Mouse (Mus musculus) olfactory bulb, adult 2 months (tissue): ENCODE results near the gene Ntn4. TPM values are rescaled to one million over a fixed set of nuclear protein-coding genes. Genes with fewer than 3 reads are reported as not detected.
"Not testable (repeated sequence)": the region's sequence is repeated elsewhere in the genome, so short reads cannot be mapped to it uniquely, and the experiment has no call there.

ENCODE experiments used
- H3K27ac ChIP-seq: fragments of 200-500 bp; 2 replicates; pipeline ENCODE4 v1.5.1; 2012; ENCODE audit warnings: low read depth, low read length; ENCODE audit not compliant: insufficient read depth
- H3K4me1 ChIP-seq: fragments of 200-500 bp; 2 replicates; pipeline ENCODE4 v1.6.1; 2012; ENCODE audit warnings: low read length; ENCODE audit not compliant: control insufficient read depth, insufficient read depth
- H3K4me3 ChIP-seq: fragments of 200-500 bp; 2 replicates; pipeline ENCODE4 v1.5.1; 2012; ENCODE audit warnings: mild to moderate bottlenecking, low read depth, low read length, moderate library complexity; ENCODE audit not compliant: insufficient read depth
- CTCF ChIP-seq: fragments of 200-500 bp; IDR thresholded peaks from 2 replicates; pipeline ENCODE4 v1.5.1; 2012; ENCODE audit warnings: low read depth, mild to moderate bottlenecking, low read length, moderate library complexity; ENCODE audit not compliant: insufficient read depth
- POLR2A ChIP-seq: fragments of 200-500 bp; IDR thresholded peaks from 2 replicates; pipeline ENCODE4 v1.6.1; 2012; ENCODE audit warnings: mild to moderate bottlenecking, low read depth, low read length, moderate library complexity; ENCODE audit not compliant: insufficient read depth
- WGBS: fragments of 180-500 bp; shearing (Covaris S2); methylation state at CpG from one replicate; pipeline ENCODE4 v1.1.7; 2018; 5-methylcytosine and 5-hydroxymethylcytosine counted together
- polyA plus RNA-seq: library from polyadenylated mRNA; stranded (reverse); fragments of >200 nt; gene quantifications from 2 replicates; pipeline ENCODE4 v1.2.4, GENCODE M21; 2012; ENCODE audit warnings: low replicate concordance; ENCODE audit not compliant: missing spikeins, insufficient read depth, insufficient read length

Ntn4 gene
- polyA plus RNA-seq, 1 experiment = not detected

DNA sequence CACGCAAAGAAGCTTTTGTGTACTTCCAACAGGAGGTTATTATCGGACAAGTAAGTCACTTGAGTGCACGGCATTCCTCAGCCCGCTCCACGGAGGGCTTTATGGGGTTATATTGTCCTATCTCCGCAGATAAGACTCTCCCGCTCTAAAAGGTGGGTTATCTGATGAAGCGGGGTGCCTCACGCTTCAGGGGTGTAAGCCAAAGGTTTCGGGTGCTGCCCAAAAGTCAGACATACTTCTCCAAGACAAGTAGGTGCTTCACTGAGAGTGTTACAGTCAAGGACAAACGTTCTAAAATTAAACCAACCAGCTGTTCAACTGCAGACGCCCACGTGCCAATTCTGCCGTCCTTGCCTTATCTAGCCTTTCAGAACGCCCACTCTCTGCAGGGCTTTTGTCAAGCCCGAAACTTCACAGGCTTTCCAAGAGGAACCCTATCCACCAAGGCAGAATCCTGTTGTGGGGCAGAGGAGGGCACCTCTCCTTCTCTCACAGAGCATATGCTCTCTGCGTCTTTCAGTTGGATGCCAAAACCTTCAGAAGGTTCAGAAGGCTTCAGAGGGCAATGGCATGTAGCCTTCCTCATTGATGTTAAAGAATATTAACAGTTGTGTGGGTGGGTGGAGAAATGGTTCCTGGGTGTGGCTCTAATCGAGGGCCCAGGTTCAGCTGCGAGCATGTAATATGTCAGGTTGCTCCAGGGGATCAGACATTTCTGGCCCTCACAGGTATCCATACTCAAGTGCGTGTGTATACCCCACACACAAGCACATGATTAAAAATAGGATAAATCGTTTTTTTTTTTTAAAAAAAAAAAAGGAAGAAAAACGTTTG lies 32.4 kb downstream of the Ntn4 start:
- 39% methylated on average over 22 of the region's 22 CpGs for WGBS
- H3K27ac ChIP-seq = peak overlapping the region; percentile 93
- H3K4me1 ChIP-seq = peaks cover 15% of the 10 kb centered on the region
- TF ChIP-seq CTCF = no peak
- TF ChIP-seq POLR2A = no peak
- no peak overlapping the region for H3K4me3 ChIP-seq

DNA sequence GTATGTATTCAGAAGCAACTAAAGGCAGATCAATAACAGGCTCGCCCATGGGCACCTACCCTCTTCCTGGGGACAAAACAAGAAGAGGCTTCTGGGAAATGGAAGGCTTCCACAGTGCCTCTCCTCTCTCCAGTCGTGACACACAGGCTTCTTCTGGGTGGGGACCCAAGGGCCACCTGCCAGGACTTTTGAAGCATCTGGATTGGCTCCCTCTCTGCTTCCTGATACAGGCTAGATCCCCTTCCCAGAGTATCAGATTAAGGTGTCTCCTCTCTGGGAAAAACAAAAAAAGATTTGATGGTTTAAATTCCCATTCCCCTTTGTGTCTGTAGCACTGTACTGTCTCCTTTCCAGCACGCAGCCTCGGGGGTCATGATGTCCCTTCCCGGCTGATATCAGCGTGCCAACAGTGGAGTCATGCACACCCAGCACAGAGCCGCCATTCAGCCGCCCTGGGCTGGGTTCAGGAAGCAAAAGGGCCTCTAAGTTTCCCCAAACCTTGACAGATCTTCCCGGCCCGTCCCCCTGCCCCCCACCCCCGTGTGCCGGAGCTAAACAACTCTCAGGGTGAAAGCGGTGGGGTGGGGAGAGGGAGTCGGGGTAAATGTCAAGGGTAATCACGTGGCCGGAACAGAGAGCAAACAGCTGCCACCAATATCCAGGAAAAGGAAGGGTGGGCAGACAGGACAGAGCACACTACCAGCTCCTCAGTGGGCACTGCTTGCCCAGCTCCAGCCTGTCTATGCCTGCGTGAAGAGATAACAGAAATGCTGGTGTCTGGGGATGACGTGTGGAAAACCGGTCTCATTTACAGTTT lies 38.9 kb downstream of the Ntn4 start:
- peaks cover 13% of the 10 kb centered on the region for H3K4me1 ChIP-seq
- H3K4me3 ChIP-seq = no peak overlapping the region
- H3K27ac ChIP-seq = 0 out of 2 replicates have a peak overlapping the region, but pooled peaks have one; percentile 13
- WGBS = 28% methylated on average over 19 of the region's 19 CpGs
- TF ChIP-seq CTCF (no peak), POLR2A (no peak)

DNA sequence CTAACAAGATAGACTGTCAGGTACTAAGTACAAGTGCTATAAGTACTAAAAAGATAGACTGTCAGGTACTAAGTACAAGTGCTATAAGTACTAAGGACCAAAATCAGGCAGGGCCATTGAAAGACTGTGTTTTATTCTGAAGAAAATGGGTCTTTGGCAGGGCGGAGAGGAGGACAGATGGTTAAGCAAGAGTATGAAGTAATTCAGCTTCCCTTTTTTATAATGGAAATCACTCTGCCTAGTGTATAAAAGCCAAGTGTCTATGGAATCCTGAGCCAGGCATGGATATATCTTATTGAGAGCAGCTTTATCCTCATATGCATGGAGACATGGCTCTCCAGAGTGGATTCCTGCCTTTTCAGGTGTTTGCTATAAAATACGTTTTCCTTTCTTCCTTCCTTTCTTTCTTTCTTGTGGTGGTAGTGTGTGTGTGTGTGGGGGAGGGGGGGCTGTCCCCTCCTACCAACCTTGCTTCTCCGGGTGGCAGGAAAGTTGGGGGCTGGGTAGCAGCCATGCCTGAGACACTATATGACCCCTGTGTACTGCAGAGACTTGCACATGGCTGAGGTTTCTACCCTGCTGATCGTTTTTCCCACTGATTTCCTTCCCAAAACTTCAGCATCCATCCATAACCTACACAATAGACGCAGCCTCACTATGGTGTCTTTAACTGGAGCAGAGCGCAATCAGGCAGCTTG lies 40.3 kb downstream of the Ntn4 start:
- no peak overlapping the region for H3K27ac ChIP-seq
- peaks cover 13% of the 10 kb centered on the region for H3K4me1 ChIP-seq
- 63% methylated on average over 6 of the region's 6 CpGs for WGBS
- no peak overlapping the region for H3K4me3 ChIP-seq
- no peak for TF ChIP-seq POLR2A
- TF ChIP-seq CTCF = no peak

DNA sequence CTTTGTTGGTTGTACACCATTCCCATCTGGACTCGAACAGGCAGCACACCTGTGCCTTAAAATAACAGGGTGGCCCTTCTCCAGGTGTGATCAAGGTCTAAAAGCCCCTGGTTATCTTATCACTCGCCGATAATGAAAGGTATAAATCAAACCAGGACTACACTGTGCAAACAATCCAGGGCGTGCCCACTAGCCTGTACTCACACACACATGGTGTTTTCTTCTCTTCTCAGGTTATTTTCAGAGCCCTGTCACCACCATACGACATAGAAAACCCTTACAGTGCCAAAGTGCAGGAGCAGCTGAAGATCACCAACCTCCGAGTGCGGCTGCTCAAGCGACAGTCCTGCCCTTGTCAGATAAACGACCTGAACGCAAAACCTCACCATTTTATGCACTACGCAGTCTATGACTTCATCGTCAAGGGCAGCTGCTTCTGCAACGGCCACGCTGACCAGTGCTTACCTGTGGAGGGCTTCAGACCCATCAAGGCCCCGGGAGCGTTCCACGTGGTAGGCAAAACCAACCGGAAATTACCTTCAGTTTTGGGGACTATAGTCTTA lies 41.8 kb downstream of the Ntn4 start:
- Histone ChIP-seq H3K4me1 (peaks cover 13% of the 10 kb centered on the region), H3K27ac (no peak overlapping the region), H3K4me3 (no peak overlapping the region)
- WGBS = 91% methylated on average over 18 of the region's 18 CpGs
- TF ChIP-seq POLR2A (no peak), CTCF (no peak)

- 92% methylated on average over 7 of the region's 7 CpGs for WGBS
- H3K4me3 ChIP-seq = no peak overlapping the region
- H3K4me1 ChIP-seq = peaks cover 13% of the 10 kb centered on the region
- no peak overlapping the region for H3K27ac ChIP-seq
- TF ChIP-seq CTCF = no peak
- no peak for TF ChIP-seq POLR2A
Observed at GRCm38 (mm10) chr10:93683185-93683584, 42.7 kb downstream of the Ntn4 start.

- Histone ChIP-seq H3K27ac (no peak overlapping the region), H3K4me1 (peaks cover 14% of the 10 kb centered on the region), H3K4me3 (no peak overlapping the region)
- 92% methylated on average over 4 of the region's 4 CpGs for WGBS
- TF ChIP-seq POLR2A = no peak
- no peak for TF ChIP-seq CTCF
Observed at GRCm38 (mm10) chr10:93683896-93684295, 43.4 kb downstream of the Ntn4 start.

DNA sequence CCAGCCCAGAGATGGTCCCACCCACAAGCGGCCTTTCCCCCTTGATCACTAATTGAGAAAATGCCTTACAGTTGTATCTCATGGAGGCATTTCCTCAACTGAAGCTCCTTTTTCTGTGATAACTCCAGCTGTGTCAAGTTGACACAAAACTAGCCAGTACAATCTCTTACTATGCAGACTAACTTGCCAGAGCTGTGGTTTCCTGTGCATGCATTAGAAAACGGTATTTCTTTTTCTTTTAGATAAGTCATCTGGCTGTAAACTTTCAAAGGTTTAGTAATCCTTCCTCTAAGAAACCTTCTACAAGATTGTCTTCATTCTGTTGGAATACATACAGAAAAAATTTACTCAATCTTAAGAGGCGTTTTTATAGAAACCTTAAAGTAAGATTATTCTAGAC lies 44.9 kb downstream of the Ntn4 start:
- H3K4me1 ChIP-seq, H3K27ac ChIP-seq, H3K4me3 ChIP-seq: not testable (repeated sequence)
- 92% methylated on average over 3 of the region's 3 CpGs for WGBS

GRCm38 (mm10) chr10:93686579-93686978 lies 46.1 kb downstream of the Ntn4 start:
- 97% methylated on average over 6 of the region's 6 CpGs for WGBS
- H3K4me1 ChIP-seq = 0 out of 2 replicates have a peak, but pooled peaks cover 3% of the 10 kb centered on the region
- no peak overlapping the region for H3K4me3 ChIP-seq
- TF ChIP-seq POLR2A = no peak
- TF ChIP-seq CTCF = no peak
- no peak overlapping the region for H3K27ac ChIP-seq

GRCm38 (mm10) chr10:93687781-93688180 lies 47.3 kb downstream of the Ntn4 start:
- WGBS = 94% methylated on average over 3 of the region's 3 CpGs
- H3K27ac ChIP-seq = no peak overlapping the region
- 0 out of 2 replicates have a peak, but pooled peaks cover 3% of the 10 kb centered on the region for H3K4me1 ChIP-seq
- no peak for TF ChIP-seq CTCF
- no peak overlapping the region for H3K4me3 ChIP-seq
